Mouse (Mus musculus): ENCODE measurements around the gene Them5.

The Them5 gene

DNA sequence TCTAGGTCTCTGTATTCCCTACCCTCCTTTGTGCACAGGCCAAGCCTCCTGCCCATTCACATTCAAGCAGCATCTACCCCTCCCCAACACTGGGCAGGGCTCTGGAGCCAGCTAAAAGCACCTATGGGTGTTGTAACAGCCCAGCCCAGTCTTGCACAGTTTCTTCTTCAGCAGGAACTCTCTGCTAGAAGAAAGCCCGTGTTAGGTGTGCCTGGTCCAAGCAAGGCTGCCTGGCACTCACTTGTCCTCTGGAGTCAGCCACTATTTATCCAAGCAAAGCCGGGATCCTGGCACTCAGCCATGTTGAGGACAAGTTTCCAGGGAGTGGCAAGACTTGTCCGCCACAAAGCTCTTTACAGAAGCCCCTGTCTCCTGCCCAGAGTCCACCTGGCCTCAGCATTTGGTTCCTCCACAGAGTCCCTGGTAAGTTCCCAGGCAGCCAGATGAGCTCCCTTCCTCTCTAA, at the start of gene Them5:
Gene Them5 (plus strand): TSS at position 141 of the 464 bp plus-strand sequence.
- no peak for DNase-seq (ENCODE audit: low spot score)

- DNase-seq (ENCODE audit: low spot score) = no peak
Observed at GRCm38 (mm10) chr3:94305457-94305856, 36.4 kb upstream of the Them5 start.

DNA sequence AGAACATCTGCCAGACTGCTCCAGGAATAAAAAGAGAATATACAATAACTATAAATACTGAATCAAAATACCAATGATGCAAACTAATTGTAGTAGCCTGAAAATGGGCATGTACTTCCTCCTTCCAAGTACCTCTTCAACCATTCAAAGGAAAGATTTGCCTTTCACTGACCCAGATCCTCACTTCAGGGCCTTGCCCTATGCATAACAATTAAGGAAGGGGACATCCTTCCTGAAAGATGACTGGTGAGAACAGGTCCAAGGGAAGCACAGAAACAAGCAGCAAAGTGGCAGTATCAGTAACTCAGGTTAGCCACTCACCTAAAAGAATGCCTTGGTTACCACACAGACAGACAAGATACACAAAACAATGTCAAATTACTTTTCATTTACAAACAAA, 34.9 kb upstream of the Them5 start:
- DNase-seq (ENCODE audit: low spot score) = no peak

- DNase-seq (ENCODE audit: low spot score) = peak; percentile 88
Observed at GRCm38 (mm10) chr3:94309633-94310363, 32.1 kb upstream of the Them5 start, which contains the start of gene Them4. Them4 (plus strand) TSS chr3:94310089.

DNA sequence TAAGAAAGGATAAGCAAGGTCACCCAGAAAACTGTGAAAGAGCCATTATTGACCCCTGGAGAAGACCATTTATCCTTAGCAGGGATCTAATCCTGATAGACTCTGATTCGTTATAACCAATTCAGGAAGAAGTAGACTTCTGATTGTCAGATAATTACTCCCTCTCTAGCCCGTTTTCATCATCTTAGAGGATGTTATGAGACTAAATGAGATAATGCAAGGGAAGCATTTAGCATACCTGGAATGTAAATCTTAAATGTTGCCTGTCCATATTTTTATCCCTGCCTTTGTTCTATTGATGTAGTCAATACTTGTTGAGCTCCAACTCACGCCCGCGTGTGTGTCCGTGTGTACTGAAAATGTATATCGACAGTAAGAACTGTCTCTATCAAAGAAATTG, 31.4 kb upstream of the Them5 start:
- no peak for DNase-seq (ENCODE audit: low spot score)

GRCm38 (mm10) chr3:94310911-94311310, 31.0 kb upstream of the Them5 start:
- no peak for DNase-seq (ENCODE audit: low spot score)

- no peak for DNase-seq (ENCODE audit: low spot score)
Observed at GRCm38 (mm10) chr3:94311376-94311775, 30.5 kb upstream of the Them5 start.

GRCm38 (mm10) chr3:94328681-94329080, 13.2 kb upstream of the Them5 start:
- DNase-seq (ENCODE audit: low spot score) = no peak

GRCm38 (mm10) chr3:94334442-94334841, 7.5 kb upstream of the Them5 start:
- no peak for DNase-seq (ENCODE audit: low spot score)

GRCm38 (mm10) chr3:94338522-94338921, 3.4 kb upstream of the Them5 start:
- no peak for DNase-seq (ENCODE audit: low spot score)

GRCm38 (mm10) chr3:94342552-94342951, 653 bp downstream of the Them5 start:
- DNase-seq (ENCODE audit: low spot score) = no peak

- no peak for DNase-seq (ENCODE audit: low spot score)
Observed at GRCm38 (mm10) chr3:94344182-94344581, 2.3 kb downstream of the Them5 start.

GRCm38 (mm10) chr3:94344897-94345296, 3.0 kb downstream of the Them5 start:
- no peak for DNase-seq (ENCODE audit: low spot score)

DNA sequence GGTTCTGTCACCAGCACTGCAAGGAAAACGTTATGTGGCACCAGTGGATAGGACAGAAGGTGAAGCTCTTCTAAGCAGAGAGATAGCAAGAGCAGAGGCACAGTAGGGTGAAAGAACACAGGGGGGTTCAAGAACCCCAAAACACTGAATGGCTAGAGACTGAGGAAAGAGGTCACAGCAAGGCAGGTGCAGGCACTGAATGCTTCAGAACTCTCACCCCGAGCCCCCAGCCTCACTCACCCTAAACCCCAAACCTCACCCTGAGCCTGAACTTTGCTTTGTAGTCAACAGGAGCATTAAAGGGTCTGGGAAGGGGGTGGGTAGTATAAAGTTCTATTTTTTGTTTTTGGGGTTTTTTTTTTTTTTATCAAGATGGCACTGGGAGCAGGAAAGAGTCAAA, 6.2 kb downstream of the Them5 start:
- DNase-seq (ENCODE audit: low spot score) = no peak

GRCm38 (mm10) chr3:94360812-94361211, 18.9 kb downstream of the Them5 start:
- DNase-seq (ENCODE audit: low spot score) = no peak

DNA sequence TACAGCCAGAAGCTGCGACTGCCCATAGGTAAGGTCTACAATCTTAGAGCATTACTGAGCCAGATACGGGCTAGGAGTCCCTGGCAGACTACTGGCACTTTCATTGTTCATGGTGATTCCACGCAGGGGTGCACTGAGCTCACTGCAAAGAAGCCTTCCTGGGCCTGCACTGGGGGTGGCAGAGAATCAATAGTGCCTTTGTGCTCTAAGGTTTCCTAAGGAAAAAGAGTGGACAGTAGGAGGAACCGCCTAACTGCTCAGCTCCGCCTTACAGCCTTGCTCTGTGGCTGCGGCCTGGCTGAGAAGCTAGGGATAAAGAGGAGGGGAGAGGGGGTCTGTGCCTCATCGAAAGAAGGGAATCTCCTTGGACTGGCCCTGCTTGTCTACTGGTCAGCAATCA, 20.2 kb downstream of the Them5 start, which contains the start of gene C2cd4d:
Gene C2cd4d (plus strand): TSS at position 301 of the 400 bp plus-strand sequence.
- no peak for DNase-seq (ENCODE audit: low spot score)

DNA sequence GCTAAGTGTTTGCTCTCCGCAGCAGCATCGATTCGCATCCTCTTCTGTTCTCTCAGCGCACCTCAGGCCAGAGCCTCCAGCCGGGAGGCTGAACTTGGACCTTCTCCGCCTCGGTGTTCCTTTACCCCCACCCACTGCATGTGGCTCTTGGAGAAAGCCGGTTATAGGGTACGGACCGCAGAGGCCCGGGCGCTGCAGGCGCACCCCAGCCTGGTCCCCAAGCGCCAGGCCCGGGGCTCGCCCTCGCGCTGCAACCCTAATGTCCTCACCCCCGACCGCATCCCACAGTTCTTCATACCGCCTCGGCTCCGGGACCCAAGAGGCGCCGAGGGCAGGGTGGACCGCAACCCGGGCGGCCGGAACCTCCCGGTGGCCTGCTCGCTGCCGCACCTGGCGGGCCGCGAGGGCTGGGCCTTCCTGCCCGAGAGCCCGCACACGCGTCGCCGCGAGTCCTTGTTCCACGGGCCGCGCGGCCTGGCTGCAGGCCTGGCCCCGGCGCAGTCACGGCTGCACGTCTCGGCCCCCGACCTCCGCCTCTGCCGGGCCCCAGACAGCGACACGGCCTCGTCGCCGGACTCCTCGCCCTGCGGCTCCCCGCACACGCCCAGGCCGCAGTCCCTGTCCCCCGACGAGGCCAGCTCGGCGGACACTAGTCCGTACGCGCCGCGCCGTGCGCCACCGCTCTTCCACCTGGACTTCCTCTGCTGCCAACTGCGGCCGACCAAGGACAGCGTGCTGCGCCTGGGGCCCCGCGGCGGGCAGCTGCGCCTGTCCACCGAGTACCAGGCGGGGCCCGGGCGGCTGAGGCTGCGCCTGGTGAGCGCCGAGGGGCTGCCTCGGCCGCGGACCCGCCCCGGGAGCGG, 21.6 kb downstream of the Them5 start:
- DNase-seq (ENCODE audit: low spot score) = peak; percentile 29

DNA sequence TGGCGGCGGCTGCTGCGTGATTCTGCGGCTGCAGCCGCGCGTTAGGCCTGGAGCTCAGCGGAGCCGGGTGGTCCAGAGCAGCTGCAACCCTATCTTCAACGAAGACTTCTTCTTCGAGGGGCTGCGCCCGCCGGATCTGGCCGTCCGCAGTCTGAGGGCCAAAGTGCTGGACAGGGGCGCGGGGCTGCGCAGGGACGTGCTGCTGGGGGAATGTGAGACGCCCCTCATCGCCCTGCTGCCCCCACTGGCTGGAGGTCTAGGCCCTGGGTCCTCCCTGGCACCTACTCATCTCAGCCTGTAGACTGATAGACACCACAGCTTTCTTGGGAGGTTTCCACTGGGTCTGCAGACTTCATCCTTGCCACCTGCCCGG, 22.2 kb downstream of the Them5 start:
- DNase-seq (ENCODE audit: low spot score) = no peak

DNA sequence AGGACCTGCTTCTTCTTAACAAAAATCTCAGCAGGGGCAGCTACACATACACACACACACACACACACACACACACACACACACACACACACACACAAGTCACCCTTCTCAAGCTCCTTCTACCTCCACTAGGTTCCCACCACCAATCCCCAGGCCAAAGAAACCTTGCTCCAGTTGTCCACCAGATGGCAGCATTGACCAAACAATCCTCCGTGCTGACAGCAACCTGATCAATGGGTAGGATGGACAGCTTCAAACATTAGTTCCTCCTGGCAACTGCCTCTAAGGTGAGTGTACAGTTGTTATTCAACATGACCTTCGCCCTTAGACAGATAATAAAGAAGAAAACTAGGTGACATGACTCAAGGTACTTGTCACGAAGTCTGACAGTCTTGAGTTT, 24.9 kb downstream of the Them5 start:
- peak; percentile 48 for DNase-seq (ENCODE audit: low spot score)

- DNase-seq (ENCODE audit: low spot score) = no peak
Observed at GRCm38 (mm10) chr3:94367511-94367910, 25.6 kb downstream of the Them5 start.

DNA sequence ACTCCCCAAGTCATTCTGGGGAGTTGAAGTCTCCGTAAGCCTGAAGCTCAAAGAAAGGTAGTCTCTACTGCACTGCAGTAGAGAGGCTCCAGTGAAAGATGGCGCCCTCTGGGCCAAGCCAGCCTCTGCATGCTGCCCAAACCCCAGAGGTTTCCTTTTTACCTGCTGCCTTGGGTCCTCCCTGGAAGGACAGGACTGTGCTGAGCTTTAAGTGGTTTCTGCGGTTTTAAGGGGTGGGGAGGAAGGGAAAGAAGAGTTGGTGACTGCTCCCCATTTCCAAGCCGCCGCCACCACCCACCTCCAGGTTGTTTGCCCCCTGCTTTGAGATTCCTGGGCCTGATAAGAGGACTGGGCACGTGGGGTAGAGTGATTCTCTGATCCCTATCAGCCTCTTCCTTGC, 26.7 kb downstream of the Them5 start:
- DNase-seq (ENCODE audit: low spot score) = no peak

- DNase-seq (ENCODE audit: low spot score) = no peak
Observed at GRCm38 (mm10) chr3:94369709-94370108, 27.8 kb downstream of the Them5 start.

DNA sequence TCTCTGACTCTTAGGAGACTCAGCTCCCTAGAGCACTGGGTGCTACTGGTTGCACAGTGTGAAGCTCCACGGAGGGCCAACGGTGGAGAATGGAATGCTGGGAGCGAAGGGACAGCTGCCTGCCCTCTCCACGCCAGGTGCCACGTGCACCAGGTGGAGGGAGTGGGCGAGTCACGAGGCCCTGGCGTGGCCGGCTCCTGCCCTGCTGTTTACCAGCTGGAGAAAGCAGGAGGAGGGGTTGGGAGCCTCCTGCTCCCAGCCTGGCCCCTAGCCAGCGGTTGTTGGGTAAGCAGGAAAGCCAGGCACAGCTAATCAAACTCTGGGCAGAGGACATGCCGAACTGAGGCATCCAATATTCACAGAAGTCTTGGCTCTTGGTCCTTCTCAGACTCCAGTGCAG, 29.7 kb downstream of the Them5 start:
- DNase-seq (ENCODE audit: low spot score) = peak; percentile 50

Data from ovary, postnatal 10 days (tissue).